Mouse (Mus musculus) heart, adult 2 months (tissue): ENCODE measurements around the gene BC055324. TPM values are rescaled to one million over a fixed set of nuclear protein-coding genes. Genes with fewer than 3 reads are reported as not detected.
A peak's percentile ranks its signal among the peaks of the same experiment; 100 is the strongest.

Experiments
- DNase-seq, 2 experiments: peaks; one replicate each; pipeline ENCODE4 v3.0.0; 2021
- H3K27ac ChIP-seq: fragments of 200-600 bp; 2 replicates; pipeline ENCODE4 v1.8.1; 2022
- H3K27me3 ChIP-seq: fragments of 200-500 bp; 2 replicates; pipeline ENCODE4 v1.6.1; 2012; ENCODE audit warnings: mild to moderate bottlenecking, low read length, inconsistent platforms, mixed read lengths; ENCODE audit not compliant: control insufficient read depth, insufficient read depth
- H3K36me3 ChIP-seq: fragments of 200-500 bp; 2 replicates; pipeline ENCODE4 v1.6.1; 2012; ENCODE audit warnings: low read length, inconsistent platforms; ENCODE audit not compliant: control insufficient read depth, insufficient read depth
- H3K4me1 ChIP-seq: fragments of 200-500 bp; 2 replicates; pipeline ENCODE4 v1.6.1; 2011; ENCODE audit warnings: low read length; ENCODE audit not compliant: control insufficient read depth, insufficient read depth
- H3K4me3 ChIP-seq: fragments of 200-600 bp; 2 replicates; pipeline ENCODE4 v1.8.1; 2022
- H3K79me2 ChIP-seq: fragments of 200-500 bp; replicated peaks from 2 replicates; pipeline ENCODE4 v1.6.1; 2012; ENCODE audit warnings: mild to moderate bottlenecking, inconsistent platforms, low read length, moderate library complexity, mixed read lengths; ENCODE audit not compliant: control insufficient read depth, insufficient read depth
- H3K9ac ChIP-seq: fragments of 200-500 bp; 2 replicates; pipeline ENCODE4 v1.6.1; 2012; ENCODE audit warnings: low read depth, mild to moderate bottlenecking, control low read depth, inconsistent platforms, low read length, mixed read lengths
- CTCF ChIP-seq: fragments of 200-600 bp; IDR thresholded peaks from 2 replicates; pipeline ENCODE4 v1.8.1; 2022; ENCODE audit warnings: antibody characterized with exemption, mild to moderate bottlenecking, moderate library complexity
- EP300 ChIP-seq: fragments of 200-500 bp; IDR thresholded peaks from 2 replicates; pipeline ENCODE4 v1.6.1; 2011; ENCODE audit warnings: low read depth, low read length, control low read depth; ENCODE audit not compliant: insufficient read depth
- POLR2A ChIP-seq: fragments of 200-500 bp; IDR thresholded peaks from 2 replicates; pipeline ENCODE4 v1.6.1; 2011; ENCODE audit warnings: mild to moderate bottlenecking, low read depth, low read length, control low read depth; ENCODE audit not compliant: insufficient read depth
- WGBS: fragments of 180-500 bp; shearing (Covaris S2); methylation state at CpG from one replicate; pipeline ENCODE4 v1.1.7; 2018; 5-methylcytosine and 5-hydroxymethylcytosine counted together
- intact Hi-C: fragments of 180-260 bp; cut with DNase I; formaldehyde crosslinking; loops from one replicate; pipeline ENCODE4 v1.15.1; 2025
- polyA plus RNA-seq: library from polyadenylated mRNA; depleted of rRNA; stranded (reverse); fragments of >200 nt; gene quantifications from 2 replicates; pipeline ENCODE4 v1.2.3, GENCODE M21; 2012
- total RNA-seq, 2 experiments: library from RNA; stranded (reverse); gene quantifications; 2 replicates each; pipeline ENCODE4 v1.2.3; 2021

Gene BC055324
- total and polyA plus RNA-seq, 3 experiments = 0.53 to 0.93 (median 0.73) TPM

- DNase-seq = no peak
- no peaks in the 10 kb centered on the region for H3K4me1 ChIP-seq
- peak overlapping the region; percentile 67 for H3K4me3 ChIP-seq
- TF ChIP-seq CTCF (no peak), EP300 (no peak), POLR2A (no peak)
- intact Hi-C loops = loop anchor here (2.0 to 10.0 kb wide), 2 partner anchors 65 to 211 kb away; no protein-coding TSS in a partner anchor
- H3K36me3 ChIP-seq = no peaks in the 10 kb centered on the region
- no peaks in the 10 kb centered on the region for H3K27me3 ChIP-seq
- no peak overlapping the region for H3K9ac ChIP-seq
- H3K27ac ChIP-seq = no peak overlapping the region
- H3K79me2 ChIP-seq = no peaks in the 10 kb centered on the region
- WGBS = 46% methylated on average over 2 of the region's 2 CpGs
Measured at GRCm38 (mm10) chr1:163995609-163995913, 965 bp upstream of the BC055324 start.

DNA sequence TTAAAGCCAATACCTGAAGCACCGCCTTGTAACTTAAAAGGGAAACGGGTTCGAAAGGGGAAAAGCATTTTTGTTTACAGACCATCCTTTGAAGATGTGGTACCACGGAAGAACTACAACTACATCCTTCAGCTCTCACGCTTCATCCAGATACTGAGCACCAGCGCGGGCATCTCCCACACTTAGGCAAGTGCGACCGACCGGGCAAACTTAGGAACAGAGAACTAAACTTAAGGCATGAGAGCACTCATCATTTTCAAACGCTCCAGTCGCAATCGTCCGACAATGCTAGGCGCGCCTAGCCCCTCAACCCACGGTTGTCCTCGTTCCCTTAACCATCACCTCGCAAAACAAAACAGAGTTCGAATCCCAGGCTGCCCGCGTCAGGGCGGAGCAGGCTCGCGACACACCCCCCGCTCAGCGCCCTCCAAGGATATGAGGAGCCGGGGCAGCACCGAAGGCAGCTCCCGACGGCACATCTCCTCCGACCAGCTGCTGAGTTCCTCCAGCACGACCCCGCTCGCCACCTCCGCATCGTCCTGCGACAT, 349 bp downstream of the BC055324 start:
- intact Hi-C loops = loop anchor here (2.0 to 10.0 kb wide), 3 partner anchors 63 to 313 kb away; partner anchors contain the start of gene Blzf1
- Histone ChIP-seq H3K9ac (peak overlapping the region; percentile 72), H3K4me3 (peak overlapping the region; percentile 67), H3K4me1 (no peaks in the 10 kb centered on the region), H3K27me3 (no peaks in the 10 kb centered on the region), H3K79me2 (no peaks in the 10 kb centered on the region), H3K36me3 (no peaks in the 10 kb centered on the region), H3K27ac (no peak overlapping the region)
- no peak for TF ChIP-seq CTCF
- TF ChIP-seq POLR2A = no peak
- no peak for DNase-seq
- 1% methylated on average over 38 of the region's 38 CpGs for WGBS

- Histone ChIP-seq H3K9ac (no peak overlapping the region), H3K36me3 (no peaks in the 10 kb centered on the region), H3K27ac (no peak overlapping the region), H3K27me3 (no peaks in the 10 kb centered on the region), H3K79me2 (no peaks in the 10 kb centered on the region), H3K4me3 (no peak overlapping the region), H3K4me1 (no peaks in the 10 kb centered on the region)
- WGBS = 48% methylated on average over 4 of the region's 4 CpGs
- TF ChIP-seq EP300 (no peak), CTCF (no peak), POLR2A (no peak)
- intact Hi-C loops = loop anchor here (5.0 to 10.0 kb wide), 2 partner anchors 208 to 315 kb away; partner anchors contain the start of gene Blzf1
- no peak for DNase-seq
Measured at GRCm38 (mm10) chr1:163992371-163992770, 2.2 kb downstream of the BC055324 start.

DNA sequence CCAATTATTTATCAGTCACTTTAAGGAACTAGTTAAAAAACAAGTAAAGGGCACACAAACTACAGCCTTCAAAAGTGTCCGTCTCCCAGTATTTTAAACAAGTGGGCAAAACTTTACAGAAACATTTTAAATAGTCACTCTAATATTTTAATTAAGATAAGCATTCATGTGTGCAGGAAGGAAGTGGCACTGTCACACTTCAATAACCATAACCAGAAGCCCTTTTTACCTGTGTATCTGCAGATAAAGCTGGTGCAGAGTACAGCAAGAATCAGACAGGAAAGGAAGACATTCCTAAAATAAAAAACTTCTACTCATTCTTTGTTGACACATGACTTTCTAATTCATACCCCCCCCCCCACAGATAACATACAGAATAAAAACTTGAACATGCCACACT, 18.1 kb downstream of the BC055324 start:
- Histone ChIP-seq H3K79me2 (no peaks in the 10 kb centered on the region), H3K36me3 (no peaks in the 10 kb centered on the region), H3K4me3 (no peak overlapping the region), H3K27me3 (no peaks in the 10 kb centered on the region), H3K4me1 (no peaks in the 10 kb centered on the region), H3K27ac (no peak overlapping the region), H3K9ac (no peak overlapping the region)
- intact Hi-C loops = no loop called here
- DNase-seq = no peak
- TF ChIP-seq CTCF (no peak), POLR2A (no peak), EP300 (no peak)
- WGBS = 80% methylated on average over 1 of the region's 1 CpGs

- Histone ChIP-seq H3K27me3 (no peaks in the 10 kb centered on the region), H3K27ac (no peak overlapping the region), H3K9ac (no peak overlapping the region), H3K36me3 (no peaks in the 10 kb centered on the region), H3K79me2 (no peaks in the 10 kb centered on the region), H3K4me1 (no peaks in the 10 kb centered on the region), H3K4me3 (no peak overlapping the region)
- DNase-seq = no peak
- WGBS = 89% methylated on average over 2 of the region's 2 CpGs
- TF ChIP-seq CTCF (no peak), POLR2A (no peak), EP300 (no peak)
- intact Hi-C loops = no loop called here
Measured at GRCm38 (mm10) chr1:163975088-163975487, 19.5 kb downstream of the BC055324 start.

DNA sequence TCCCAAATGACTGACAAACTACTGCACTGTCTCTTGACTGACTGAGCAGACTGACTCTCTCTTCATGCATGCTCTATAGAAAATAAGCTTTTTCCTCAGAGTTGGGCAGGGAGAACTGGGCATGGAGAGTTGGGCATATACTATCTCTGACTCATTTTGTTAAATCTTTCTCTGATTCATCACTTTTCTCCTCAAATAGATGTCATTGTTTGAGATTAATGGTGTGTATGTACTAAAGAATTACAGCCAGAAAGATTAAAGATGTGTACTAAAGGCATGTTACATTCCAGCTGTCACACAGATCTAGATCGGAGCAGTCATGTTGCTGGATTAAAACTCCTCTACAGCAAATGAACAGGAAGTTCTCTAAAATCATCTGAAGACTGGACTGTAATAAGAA, 20.1 kb downstream of the BC055324 start:
- no peak for TF ChIP-seq EP300
- TF ChIP-seq POLR2A = no peak
- TF ChIP-seq CTCF = no peak
- 78% methylated on average over 1 of the region's 1 CpGs for WGBS
- no peaks in the 10 kb centered on the region for H3K79me2 ChIP-seq
- no peak overlapping the region for H3K4me3 ChIP-seq
- H3K27ac ChIP-seq = no peak overlapping the region
- intact Hi-C loops = no loop called here
- no peak overlapping the region for H3K9ac ChIP-seq
- H3K27me3 ChIP-seq = no peaks in the 10 kb centered on the region
- no peaks in the 10 kb centered on the region for H3K4me1 ChIP-seq
- no peaks in the 10 kb centered on the region for H3K36me3 ChIP-seq
- no peak for DNase-seq
